Mouse (Mus musculus): Measurements from ENCODE around the gene Atxn1. TPM values are rescaled to one million over a fixed set of nuclear protein-coding genes. Genes with fewer than 3 reads are reported as not detected.

Gene Atxn1
- polyA plus RNA-seq, 1 experiment from 2014 or later, result 8.5 TPM

DNA sequence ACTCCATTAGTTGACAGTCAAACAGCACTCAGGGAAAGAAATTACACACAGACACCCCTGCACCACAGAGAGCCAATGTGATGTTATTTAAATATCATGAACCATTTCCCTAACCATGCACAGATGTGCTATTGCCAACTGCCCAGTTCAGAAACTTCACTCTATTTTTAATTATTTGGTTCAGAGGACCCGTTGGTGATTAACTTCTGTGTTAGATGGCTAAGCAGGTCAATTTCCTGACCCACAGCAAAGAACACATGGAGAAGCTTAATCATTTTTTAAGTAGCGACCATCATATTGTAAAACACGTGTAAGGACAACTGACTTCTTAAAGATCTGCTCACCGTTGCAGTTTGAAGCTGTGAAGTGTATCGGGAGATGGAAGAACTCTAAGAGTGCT, 26.7 kb downstream of the Atxn1 start:
- Histone ChIP-seq H3K27me3 (replicated peaks) (no peaks in the 10 kb centered on the region), H3K9me3 (no peaks in the 10 kb centered on the region), H3K4me3 (replicated peaks) (no peak overlapping the region), H3K9ac (no peak overlapping the region), H3K36me3 (no peaks in the 10 kb centered on the region), H3K27ac (no peak overlapping the region), H3K4me2 (no peak overlapping the region), H3K4me1 (peaks cover 6% of the 10 kb centered on the region; the same call in 1 of the 2 replicates)
- 84% methylated on average over 5 of the region's 5 CpGs for WGBS
- no peak for ATAC-seq (ENCODE audit: insufficient read depth, low FRiP score, low read depth)

DNA sequence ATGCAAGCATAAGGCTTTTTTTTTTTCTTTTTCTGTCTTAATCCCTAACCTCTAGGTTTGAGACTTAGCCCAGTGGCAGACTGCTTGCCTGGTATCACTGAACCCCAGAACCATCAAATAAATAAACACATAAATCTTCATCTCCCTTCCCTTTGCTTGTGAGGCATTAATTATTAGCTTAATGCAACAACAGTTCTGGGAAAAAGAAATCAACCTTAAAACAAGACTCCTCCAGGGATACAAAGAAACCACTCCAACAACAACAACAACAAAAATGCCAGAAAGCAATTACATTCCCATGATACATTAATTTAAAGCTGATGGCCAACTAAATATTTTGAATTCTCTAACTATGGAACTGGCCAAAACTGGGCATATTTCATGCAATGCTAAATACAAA, 28.0 kb downstream of the Atxn1 start:
- Histone ChIP-seq H3K27ac (no peak overlapping the region), H3K9me3 (no peaks in the 10 kb centered on the region), H3K4me3 (replicated peaks) (no peak overlapping the region), H3K36me3 (no peaks in the 10 kb centered on the region), H3K9ac (no peak overlapping the region), H3K4me1 (peaks cover 6% of the 10 kb centered on the region; the same call in 1 of the 2 replicates), H3K27me3 (replicated peaks) (no peaks in the 10 kb centered on the region), H3K4me2 (no peak overlapping the region)
- ATAC-seq (ENCODE audit: insufficient read depth, low FRiP score, low read depth), result no peak

DNA sequence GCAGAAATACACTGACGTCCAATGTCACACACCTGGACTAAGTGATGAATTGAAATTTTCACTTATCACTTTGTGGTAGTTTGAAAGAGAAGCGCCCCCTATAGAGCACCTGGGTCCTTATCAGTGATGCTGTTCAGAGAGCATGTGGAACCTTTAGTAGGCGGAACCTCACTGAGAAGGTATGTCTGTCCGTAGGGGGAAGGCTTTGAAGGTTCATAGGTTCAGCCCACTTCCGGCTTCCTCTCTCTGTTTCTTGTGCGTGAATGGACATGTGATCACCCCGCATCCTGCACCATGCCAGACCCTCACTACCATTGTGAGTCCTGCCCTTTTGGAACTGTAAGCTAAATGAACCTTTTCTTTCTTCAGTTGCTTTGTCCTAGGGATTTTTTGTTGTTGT, 29.0 kb downstream of the Atxn1 start:
- Histone ChIP-seq H3K4me1 (peaks cover 4% of the 10 kb centered on the region; the same call in 1 of the 2 replicates), H3K27ac (no peak overlapping the region), H3K9me3 (no peaks in the 10 kb centered on the region), H3K4me3 (replicated peaks) (no peak overlapping the region), H3K9ac (no peak overlapping the region), H3K4me2 (no peak overlapping the region), H3K36me3 (no peaks in the 10 kb centered on the region), H3K27me3 (replicated peaks) (no peaks in the 10 kb centered on the region)
- 75% methylated on average over 7 of the region's 7 CpGs for WGBS
- no peak for ATAC-seq (ENCODE audit: insufficient read depth, low FRiP score, low read depth)

DNA sequence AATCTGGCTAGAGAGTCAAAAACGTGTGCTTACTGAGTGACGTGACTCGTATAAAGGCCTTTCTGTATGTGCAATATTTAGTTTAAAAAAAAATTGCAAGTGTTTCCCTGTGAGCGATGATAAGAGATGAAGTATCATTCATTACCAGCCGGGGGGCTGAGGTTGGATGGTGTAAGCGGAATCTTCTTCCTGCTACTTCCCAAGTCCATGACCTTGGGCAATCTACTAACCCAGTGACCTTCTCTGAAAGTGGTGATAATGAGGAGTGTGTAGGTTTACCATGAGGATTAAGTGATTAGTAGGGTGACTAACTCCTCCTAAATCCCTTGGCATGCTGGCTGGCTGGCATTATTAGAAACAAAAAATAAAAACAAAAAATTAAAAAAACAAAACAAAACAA, 30.0 kb downstream of the Atxn1 start:
- Histone ChIP-seq H3K27me3 (replicated peaks) (no peaks in the 10 kb centered on the region), H3K4me1 (peaks cover 3% of the 10 kb centered on the region; the same call in 1 of the 2 replicates), H3K9me3 (no peaks in the 10 kb centered on the region), H3K27ac (no peak overlapping the region), H3K9ac (no peak overlapping the region), H3K4me2 (no peak overlapping the region), H3K4me3 (replicated peaks) (no peak overlapping the region), H3K36me3 (no peaks in the 10 kb centered on the region)
- WGBS, result 63% methylated on average over 6 of the region's 6 CpGs
- ATAC-seq (ENCODE audit: insufficient read depth, low FRiP score, low read depth), result no peak

DNA sequence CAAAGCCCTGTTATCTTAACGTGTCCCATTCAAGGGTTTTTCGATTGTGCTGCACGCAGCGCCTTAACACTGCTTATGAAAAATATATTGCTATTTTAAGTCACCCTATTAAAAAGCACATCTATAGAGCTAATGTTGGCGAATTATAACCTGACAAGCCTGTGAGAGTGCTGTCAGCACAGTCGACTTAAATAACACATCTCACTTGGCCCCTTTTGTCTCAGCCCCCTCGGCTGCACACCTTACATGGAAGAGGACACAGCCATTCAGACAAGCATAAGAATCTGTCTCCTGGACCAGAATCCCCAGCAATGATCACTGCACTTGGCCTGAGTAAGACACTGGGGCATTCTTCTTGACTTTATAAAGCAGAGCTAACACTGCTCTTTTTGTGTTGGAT, 30.7 kb downstream of the Atxn1 start:
- no peak for ATAC-seq (ENCODE audit: insufficient read depth, low FRiP score, low read depth)
- WGBS, result 67% methylated on average over 7 of the region's 7 CpGs
- no peaks in the 10 kb centered on the region for H3K36me3 ChIP-seq

DNA sequence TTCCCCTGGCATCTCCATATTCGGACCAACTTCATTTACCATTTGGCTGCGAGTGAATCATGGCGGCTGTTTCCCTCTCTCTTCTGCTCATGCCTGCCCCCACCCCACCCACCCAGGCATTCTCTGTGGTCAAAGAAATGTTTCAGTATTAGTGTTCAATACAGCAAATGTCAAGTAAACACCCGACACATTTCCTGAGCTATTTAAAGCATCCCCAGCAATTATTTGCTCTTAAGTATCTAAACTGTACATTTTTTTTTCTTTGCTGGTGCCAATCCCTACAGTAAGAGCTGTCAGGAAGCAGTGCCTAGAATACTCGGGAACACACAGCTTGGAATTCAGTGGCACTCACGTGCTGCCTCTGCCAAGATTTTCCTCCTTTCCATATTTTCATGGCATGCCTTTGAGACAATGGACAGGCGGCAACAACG, 32.3 kb downstream of the Atxn1 start:
- H3K27ac ChIP-seq, result no peak overlapping the region
- no peaks in the 10 kb centered on the region for H3K9me3 ChIP-seq
- H3K9ac ChIP-seq, result no peak overlapping the region
- H3K4me3 ChIP-seq (replicated peaks), result no peak overlapping the region
- ATAC-seq (ENCODE audit: insufficient read depth, low FRiP score, low read depth), result no peak
- 63% methylated on average over 8 of the region's 8 CpGs for WGBS
- H3K36me3 ChIP-seq, result no peaks in the 10 kb centered on the region
- no peaks in the 10 kb centered on the region for H3K27me3 ChIP-seq (replicated peaks)
- peaks cover 6% of the 10 kb centered on the region; the same call in 1 of the 2 replicates for H3K4me1 ChIP-seq
- no peak overlapping the region for H3K4me2 ChIP-seq

More for the DNA sequence above, 30.7 kb downstream of the Atxn1 start:
- no peaks in the 10 kb centered on the region for H3K9me3 ChIP-seq
- H3K4me2 ChIP-seq, result no peak overlapping the region
- no peak overlapping the region for H3K27ac ChIP-seq
- H3K4me3 ChIP-seq (replicated peaks), result no peak overlapping the region
- no peak overlapping the region for H3K9ac ChIP-seq
- H3K4me1 ChIP-seq, result peaks cover 6% of the 10 kb centered on the region; the same call in 1 of the 2 replicates
- H3K27me3 ChIP-seq (replicated peaks), result no peaks in the 10 kb centered on the region

DNA sequence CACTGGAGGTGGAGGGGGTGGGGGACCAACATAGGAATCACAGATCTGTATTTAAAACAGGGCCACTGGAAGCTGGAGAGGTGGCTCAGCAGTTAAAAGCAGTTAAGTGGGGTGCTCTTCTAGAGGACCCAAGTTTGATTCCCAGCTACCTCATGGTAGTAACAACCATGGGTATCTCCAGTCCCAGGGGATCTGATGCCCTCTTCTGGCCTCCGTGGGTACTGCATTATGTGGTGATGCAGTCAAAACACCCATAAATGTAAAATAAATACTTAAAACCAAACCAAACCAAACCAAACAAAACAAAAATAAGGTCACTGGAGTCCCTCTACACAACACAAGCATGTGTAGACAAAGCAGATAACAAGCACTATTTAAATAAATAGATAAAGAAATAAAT, 32.9 kb downstream of the Atxn1 start:
- no peaks in the 10 kb centered on the region for H3K27me3 ChIP-seq (replicated peaks)
- 54% methylated on average over 1 of the region's 1 CpGs for WGBS
- no peak overlapping the region for H3K27ac ChIP-seq
- no peak overlapping the region for H3K4me3 ChIP-seq (replicated peaks)
- no peak for ATAC-seq (ENCODE audit: insufficient read depth, low FRiP score, low read depth)
- peaks cover 6% of the 10 kb centered on the region; the same call in 1 of the 2 replicates for H3K4me1 ChIP-seq
- H3K4me2 ChIP-seq, result no peak overlapping the region
- no peaks in the 10 kb centered on the region for H3K36me3 ChIP-seq
- H3K9me3 ChIP-seq, result no peaks in the 10 kb centered on the region
- no peak overlapping the region for H3K9ac ChIP-seq

DNA sequence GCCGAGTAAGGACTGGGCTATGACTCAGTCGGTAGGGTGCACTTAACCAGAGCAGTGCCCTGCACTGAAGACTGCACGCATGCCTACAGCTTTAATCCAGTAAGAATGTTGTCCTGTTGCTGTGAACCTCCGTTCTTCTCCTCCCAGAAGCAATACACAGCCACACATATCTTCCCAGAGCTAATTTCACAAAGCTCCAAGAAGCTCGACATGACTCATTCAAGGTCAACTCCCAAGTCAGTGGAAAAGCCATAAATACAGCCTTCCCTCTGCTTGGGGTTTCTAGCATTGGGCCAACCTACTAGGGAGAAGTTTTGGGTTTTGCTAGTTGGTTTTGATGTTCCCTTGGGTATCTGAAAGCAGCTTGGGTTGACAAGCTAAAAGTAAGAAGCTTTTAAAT, 33.6 kb downstream of the Atxn1 start:
- H3K9ac ChIP-seq, result no peak overlapping the region
- H3K9me3 ChIP-seq, result no peaks in the 10 kb centered on the region
- no peaks in the 10 kb centered on the region for H3K36me3 ChIP-seq
- no peak overlapping the region for H3K27ac ChIP-seq
- peaks cover 6% of the 10 kb centered on the region; the same call in 1 of the 2 replicates for H3K4me1 ChIP-seq
- no peak overlapping the region for H3K4me3 ChIP-seq (replicated peaks)
- ATAC-seq (ENCODE audit: insufficient read depth, low FRiP score, low read depth), result no peak
- H3K27me3 ChIP-seq (replicated peaks), result no peaks in the 10 kb centered on the region
- WGBS, result 79% methylated on average over 5 of the region's 5 CpGs
- no peak overlapping the region for H3K4me2 ChIP-seq

DNA sequence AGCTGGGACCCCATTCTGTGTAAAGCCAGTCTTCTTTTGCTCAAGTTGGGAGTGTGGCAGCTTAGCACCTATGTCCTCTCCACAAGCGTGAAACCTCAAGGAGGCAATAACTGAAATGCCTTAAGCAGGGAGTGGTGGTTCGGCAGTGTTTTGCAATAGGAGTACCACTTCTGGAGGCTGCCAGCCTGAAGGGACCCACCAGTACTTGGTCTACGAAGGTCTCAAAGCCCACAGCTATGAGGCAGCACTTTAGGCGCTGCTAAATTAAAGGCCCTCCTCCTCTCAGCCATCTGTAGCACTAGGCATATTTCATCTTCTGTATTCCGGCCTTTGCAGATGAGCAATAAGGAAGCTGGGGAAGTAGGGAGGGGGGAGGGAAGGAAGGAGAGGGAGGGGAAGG, 35.1 kb downstream of the Atxn1 start:
- H3K27ac ChIP-seq, result 0 out of 2 replicates have a peak overlapping the region, but pooled peaks have one; percentile 40
- no peak overlapping the region for H3K4me3 ChIP-seq (replicated peaks)
- WGBS, result 49% methylated on average over 5 of the region's 5 CpGs
- peaks cover 6% of the 10 kb centered on the region; the same call in 1 of the 2 replicates for H3K4me1 ChIP-seq
- no peak for ATAC-seq (ENCODE audit: insufficient read depth, low FRiP score, low read depth)
- H3K36me3 ChIP-seq, result no peaks in the 10 kb centered on the region
- H3K9ac ChIP-seq, result no peak overlapping the region
- no peaks in the 10 kb centered on the region for H3K9me3 ChIP-seq
- no peak overlapping the region for H3K4me2 ChIP-seq
- H3K27me3 ChIP-seq (replicated peaks), result no peaks in the 10 kb centered on the region

DNA sequence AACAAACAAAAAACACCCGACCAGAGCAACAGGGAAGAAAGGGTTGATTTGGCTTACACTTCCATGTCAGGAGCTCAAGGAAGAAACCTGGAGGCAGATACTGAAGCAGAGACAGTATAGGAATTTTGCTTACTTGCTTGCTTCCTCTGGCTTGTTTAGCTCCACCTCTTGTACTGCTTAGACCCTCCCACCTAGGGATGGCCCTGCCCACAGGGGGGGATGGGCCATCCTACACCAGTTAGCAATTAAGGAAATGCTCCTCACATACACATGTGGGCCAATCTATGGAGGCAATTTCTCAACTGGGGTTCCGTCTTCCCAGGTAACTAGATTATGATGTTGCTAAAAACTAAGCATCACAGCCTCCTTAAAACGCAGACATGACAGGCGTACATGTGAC, 39.5 kb downstream of the Atxn1 start:
- Histone ChIP-seq H3K27me3 (replicated peaks) (no peaks in the 10 kb centered on the region), H3K36me3 (no peaks in the 10 kb centered on the region), H3K4me1 (peaks cover 6% of the 10 kb centered on the region; the same call in 1 of the 2 replicates), H3K9ac (no peak overlapping the region), H3K27ac (peak overlapping the region; percentile 64; the same call in 1 of the 2 replicates), H3K9me3 (no peaks in the 10 kb centered on the region), H3K4me2 (no peak overlapping the region), H3K4me3 (replicated peaks) (no peak overlapping the region)
- ATAC-seq (ENCODE audit: insufficient read depth, low FRiP score, low read depth), result no peak
- 78% methylated on average over 4 of the region's 4 CpGs for WGBS

DNA sequence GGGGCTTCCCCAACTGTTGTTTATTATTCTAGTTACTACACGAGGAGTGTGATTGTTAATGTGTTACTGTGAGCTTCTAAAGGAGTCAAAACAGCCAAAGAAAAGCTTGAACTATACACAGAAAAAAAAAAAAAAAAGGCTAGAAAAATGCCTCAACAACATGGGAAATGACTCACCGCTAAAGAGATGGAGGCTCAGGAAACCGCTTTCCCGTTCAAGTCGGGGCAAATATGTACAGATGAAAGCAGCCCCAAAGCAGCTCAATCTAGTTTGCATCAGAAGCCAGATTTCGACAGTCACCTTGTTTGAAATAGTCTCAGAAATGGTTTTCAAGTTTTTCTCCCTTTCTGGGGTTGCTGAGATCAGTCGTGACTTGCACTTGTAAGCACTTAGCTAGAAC, 40.3 kb downstream of the Atxn1 start:
- Histone ChIP-seq H3K27me3 (replicated peaks) (no peaks in the 10 kb centered on the region), H3K4me1 (peaks cover 3% of the 10 kb centered on the region; the same call in 1 of the 2 replicates), H3K27ac (peak overlapping the region; percentile 64), H3K4me3 (replicated peaks) (no peak overlapping the region), H3K36me3 (no peaks in the 10 kb centered on the region), H3K9ac (no peak overlapping the region), H3K9me3 (no peaks in the 10 kb centered on the region), H3K4me2 (peak overlapping the region; percentile 16; the same call in 1 of the 2 replicates)
- 50% methylated on average over 7 of the region's 7 CpGs for WGBS
- ATAC-seq (ENCODE audit: insufficient read depth, low FRiP score, low read depth), result no peak

DNA sequence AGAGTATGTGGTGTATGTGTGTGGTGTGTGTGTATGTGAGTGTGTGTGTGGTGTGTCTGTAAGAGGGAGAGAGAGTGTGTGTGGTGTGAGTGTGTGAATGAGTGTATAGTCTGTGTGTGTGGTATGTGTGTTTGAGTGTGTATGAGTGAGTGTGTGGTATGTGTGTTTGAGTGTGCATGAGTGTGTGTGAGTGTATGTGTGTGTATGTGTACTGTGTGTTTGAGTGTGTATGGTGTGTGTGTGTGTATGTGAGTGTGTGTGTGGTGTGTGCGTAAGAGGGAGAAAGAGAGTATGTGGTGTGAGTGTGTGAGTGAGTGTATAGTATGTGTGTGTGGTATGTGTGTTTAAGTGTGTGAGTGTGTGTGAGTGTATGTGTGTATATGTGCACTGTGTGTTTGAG, 41.7 kb downstream of the Atxn1 start:
- Histone ChIP-seq H3K9me3 (no peaks in the 10 kb centered on the region), H3K27ac (peak overlapping the region; percentile 69; the same call in 1 of the 2 replicates), H3K4me3 (replicated peaks) (no peak overlapping the region), H3K4me2 (no peak overlapping the region), H3K27me3 (replicated peaks) (no peaks in the 10 kb centered on the region), H3K4me1 (no peaks in the 10 kb centered on the region), H3K36me3 (no peaks in the 10 kb centered on the region), H3K9ac (no peak overlapping the region)
- 95% methylated on average over 1 of the region's 1 CpGs for WGBS
- ATAC-seq (ENCODE audit: insufficient read depth, low FRiP score, low read depth), result peak; percentile 21; the same call in 1 of the 2 replicates

DNA sequence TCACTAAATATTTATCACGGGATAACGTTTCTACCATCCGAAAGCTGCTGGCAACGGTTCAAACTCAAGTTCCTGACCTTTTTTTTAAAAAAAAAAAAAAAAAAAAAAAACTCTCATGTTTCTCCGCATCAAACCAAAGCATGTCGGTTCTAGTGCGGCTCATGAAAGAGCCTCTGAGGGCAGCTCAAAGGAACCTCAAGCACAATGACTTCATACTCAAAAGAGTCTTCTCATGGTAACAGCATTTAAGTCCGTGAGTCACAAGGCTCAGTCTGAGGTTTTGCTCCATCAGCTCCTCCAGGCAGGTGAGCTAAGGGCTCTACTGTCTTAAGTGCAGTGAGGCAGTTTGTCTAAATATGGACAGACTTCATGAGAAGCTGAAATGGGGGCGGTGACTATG, 42.3 kb downstream of the Atxn1 start:
- Histone ChIP-seq H3K9ac (no peak overlapping the region), H3K27ac (peak overlapping the region; percentile 69), H3K27me3 (replicated peaks) (no peaks in the 10 kb centered on the region), H3K4me1 (no peaks in the 10 kb centered on the region), H3K4me2 (peak overlapping the region; percentile 33; the same call in 1 of the 2 replicates), H3K4me3 (replicated peaks) (no peak overlapping the region), H3K9me3 (no peaks in the 10 kb centered on the region), H3K36me3 (no peaks in the 10 kb centered on the region)
- WGBS, result 29% methylated on average over 9 of the region's 9 CpGs
- no peak for ATAC-seq (ENCODE audit: insufficient read depth, low FRiP score, low read depth)

All from stomach, embryonic 15.5 days (tissue).